Mouse (Mus musculus) mammary gland, adult 2 months (tissue): ENCODE results near the gene Mfsd7a. TPM values are rescaled to one million over a fixed set of nuclear protein-coding genes. Genes with fewer than 3 reads are reported as not detected.

Source experiments
- polyA plus RNA-seq: library from polyadenylated mRNA; depleted of rRNA; stranded (reverse); fragments of >200 nt; gene quantifications from 2 replicates; pipeline ENCODE4 v1.2.3, GENCODE M21; 2012; ENCODE audit warnings: low replicate concordance; rRNA removed

Gene Mfsd7a
- polyA plus RNA-seq = 8.6 and 13.8 TPM in 2 replicates

GRCm38 (mm10) chr5:108448785-108449668 lies at the start of gene Mfsd7a:
TSS of gene Mfsd7a (minus strand) at chr5:108448891.

GRCm38 (mm10) chr5:108461082-108462065 lies 12.7 kb upstream of the Mfsd7a start, which contains the start of gene Pcgf3:
TSS of gene Pcgf3 (plus strand) at chr5:108461232.

GRCm38 (mm10) chr5:108433804-108434587 lies 14.7 kb downstream of the Mfsd7a start, which contains the start of gene Atp5k:
TSS of gene Atp5k (minus strand) at chr5:108434448.

Other genes with a start within 250 kb of the Mfsd7a start
- gene Dr1, start 180.0 kb downstream of the Mfsd7a start, polyA plus RNA-seq = 16.5 and 31.6 TPM in 2 replicates
- 5.3 and 8.4 TPM in 2 replicates for gene Pigg, start 136.3 kb downstream of the Mfsd7a start, polyA plus RNA-seq
- 4.7 and 14.9 TPM in 2 replicates for gene Gm42517, start 81.0 kb downstream of the Mfsd7a start, polyA plus RNA-seq
- gene Pde6b, start 60.5 kb downstream of the Mfsd7a start, polyA plus RNA-seq = not detected in 2 replicates
- gene Atp5k, start 14.4 kb downstream of the Mfsd7a start, polyA plus RNA-seq = 26.6 and 48.0 TPM in 2 replicates
- 4.6 and 11.1 TPM in 2 replicates for gene Pcgf3, start 12.3 kb upstream of the Mfsd7a start, polyA plus RNA-seq
- 0.11 and 0.22 TPM in 2 replicates for gene Cplx1, start 101.1 kb upstream of the Mfsd7a start, polyA plus RNA-seq
- 81.2 and 87.3 TPM in 2 replicates for gene Gak, start 180.9 kb upstream of the Mfsd7a start, polyA plus RNA-seq
- 50.8 and 77.4 TPM in 2 replicates for gene Tmem175, start 180.9 kb upstream of the Mfsd7a start, polyA plus RNA-seq
- gene Idua, start 211.4 kb upstream of the Mfsd7a start, polyA plus RNA-seq = 29.9 and 32.8 TPM in 2 replicates
- 21.7 and 27.2 TPM in 2 replicates for gene Dgkq, start 220.8 kb upstream of the Mfsd7a start, polyA plus RNA-seq
- gene Slc26a1, start 226.7 kb upstream of the Mfsd7a start, polyA plus RNA-seq = 0.13 and 0.70 TPM in 2 replicates
- gene Fgfrl1, start 243.5 kb upstream of the Mfsd7a start, polyA plus RNA-seq = 173 and 187 TPM in 2 replicates